Mouse (Mus musculus) urinary bladder, postnatal 4 days (tissue): ENCODE measurements around the gene Tirap.

Experiments used
- DNase-seq, 2 experiments: peaks; one replicate each; pipeline ENCODE4 v3.0.0; 2021 to 2022; ENCODE audit warnings: low spot score in 2 of 2

Tirap gene

GRCm38 (mm10) chr9:35192983-35193542, 7.0 kb downstream of the Tirap start:
- DNase-seq = no peak

- DNase-seq = no peak
These were observed 11.4 kb downstream of the Tirap start for GRCm38 (mm10) chr9:35188700-35189099.

GRCm38 (mm10) chr9:35187351-35187903, 12.7 kb downstream of the Tirap start:
- no peak for DNase-seq

- no peak for DNase-seq
These were observed 13.7 kb downstream of the Tirap start for GRCm38 (mm10) chr9:35186430-35186829.

GRCm38 (mm10) chr9:35183359-35183758, 16.7 kb downstream of the Tirap start:
- no peak for DNase-seq

GRCm38 (mm10) chr9:35182832-35183231, 17.3 kb downstream of the Tirap start:
- DNase-seq = no peak

GRCm38 (mm10) chr9:35176124-35176659, 23.9 kb downstream of the Tirap start:
- DNase-seq = no peak

GRCm38 (mm10) chr9:35175251-35176123, 24.6 kb downstream of the Tirap start, which contains the start of gene Dcps:
Gene Dcps (minus strand): TSS chr9:35176061.
- DNase-seq = peak; percentile 84 to 90

- no peak for DNase-seq
These were observed 26.8 kb downstream of the Tirap start for GRCm38 (mm10) chr9:35173331-35173730.

- DNase-seq = no peak
These were observed 30.0 kb downstream of the Tirap start for GRCm38 (mm10) chr9:35170071-35170470.

GRCm38 (mm10) chr9:35166798-35167635, 33.1 kb downstream of the Tirap start:
- no peak for DNase-seq

GRCm38 (mm10) chr9:35166144-35166797, 33.8 kb downstream of the Tirap start:
- DNase-seq = no peak

GRCm38 (mm10) chr9:35164142-35164874, 35.8 kb downstream of the Tirap start:
- DNase-seq = no peak

- DNase-seq = no peak
These were observed 36.9 kb downstream of the Tirap start for GRCm38 (mm10) chr9:35163011-35163690.

- DNase-seq = no peak
These were observed 38.4 kb downstream of the Tirap start for GRCm38 (mm10) chr9:35161721-35162120.

GRCm38 (mm10) chr9:35160662-35161061, 39.4 kb downstream of the Tirap start:
- no peak for DNase-seq

- no peak for DNase-seq
These were observed 41.6 kb downstream of the Tirap start for GRCm38 (mm10) chr9:35158477-35158876.

GRCm38 (mm10) chr9:35156862-35157261, 43.2 kb downstream of the Tirap start:
- no peak for DNase-seq

GRCm38 (mm10) chr9:35156002-35156710, 43.9 kb downstream of the Tirap start:
- DNase-seq = peak in 1 of 2 experiments; percentile 58
